Mouse (Mus musculus): ENCODE results near the gene Sfxn4.

The Sfxn4 gene

DNA sequence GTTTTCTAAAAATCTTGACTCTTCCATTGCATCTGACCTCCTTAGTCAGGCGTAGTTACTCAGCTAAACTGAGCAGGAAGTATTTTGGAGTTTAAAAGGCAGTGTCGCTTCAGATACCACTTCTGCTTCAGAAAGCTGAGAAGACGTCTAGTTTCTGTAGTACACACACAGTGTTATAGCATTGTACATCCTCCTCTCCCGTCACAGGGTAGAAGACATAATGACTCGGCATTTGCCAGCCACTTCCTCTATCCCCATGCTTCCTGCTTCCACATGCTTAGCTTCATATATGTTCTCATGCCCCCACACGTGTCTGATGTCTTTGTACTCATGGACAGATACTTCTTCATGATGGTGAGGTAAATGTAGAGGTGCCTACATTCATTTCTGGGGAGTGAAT is 42.6 kb downstream of the Sfxn4 start:
- no peak for DNase-seq

DNA sequence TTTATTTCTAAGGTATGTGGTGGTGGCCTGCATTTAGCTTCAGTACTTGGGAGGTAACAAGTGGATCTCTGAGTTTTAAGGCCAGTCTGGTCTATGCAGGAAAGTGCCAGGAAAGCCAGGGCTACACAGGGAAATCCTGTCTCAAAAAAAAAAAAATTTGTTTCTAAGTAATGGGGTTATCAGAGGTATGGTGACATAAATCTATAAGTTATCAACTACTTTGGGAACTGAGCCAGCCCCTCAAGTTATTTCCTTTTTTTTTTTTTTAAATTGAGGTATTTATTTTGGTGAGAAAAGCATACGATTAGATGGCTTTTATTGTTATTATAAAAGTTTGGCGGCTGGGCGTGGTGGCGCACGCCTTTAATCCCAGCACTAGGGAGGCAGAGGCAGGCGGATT is 48.1 kb downstream of the Sfxn4 start:
- no peak for DNase-seq

DNA sequence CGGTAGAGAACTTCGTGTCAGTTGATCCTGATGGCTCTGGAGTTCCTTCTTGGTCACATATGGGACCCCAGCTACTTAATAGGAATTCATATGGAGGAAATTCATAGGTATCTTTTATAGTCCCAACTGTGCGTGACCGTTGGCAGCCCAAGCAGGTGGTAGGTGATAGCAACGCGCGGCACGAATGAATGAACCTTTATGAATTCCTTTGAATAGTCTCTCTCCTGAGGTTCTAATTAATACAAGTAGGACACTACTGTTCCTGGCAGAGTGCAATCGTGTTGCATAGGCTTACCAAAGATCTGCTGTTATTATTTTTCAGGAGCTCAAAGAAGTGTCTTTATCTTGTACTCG is 49.3 kb downstream of the Sfxn4 start:
- no peak for DNase-seq

DNA sequence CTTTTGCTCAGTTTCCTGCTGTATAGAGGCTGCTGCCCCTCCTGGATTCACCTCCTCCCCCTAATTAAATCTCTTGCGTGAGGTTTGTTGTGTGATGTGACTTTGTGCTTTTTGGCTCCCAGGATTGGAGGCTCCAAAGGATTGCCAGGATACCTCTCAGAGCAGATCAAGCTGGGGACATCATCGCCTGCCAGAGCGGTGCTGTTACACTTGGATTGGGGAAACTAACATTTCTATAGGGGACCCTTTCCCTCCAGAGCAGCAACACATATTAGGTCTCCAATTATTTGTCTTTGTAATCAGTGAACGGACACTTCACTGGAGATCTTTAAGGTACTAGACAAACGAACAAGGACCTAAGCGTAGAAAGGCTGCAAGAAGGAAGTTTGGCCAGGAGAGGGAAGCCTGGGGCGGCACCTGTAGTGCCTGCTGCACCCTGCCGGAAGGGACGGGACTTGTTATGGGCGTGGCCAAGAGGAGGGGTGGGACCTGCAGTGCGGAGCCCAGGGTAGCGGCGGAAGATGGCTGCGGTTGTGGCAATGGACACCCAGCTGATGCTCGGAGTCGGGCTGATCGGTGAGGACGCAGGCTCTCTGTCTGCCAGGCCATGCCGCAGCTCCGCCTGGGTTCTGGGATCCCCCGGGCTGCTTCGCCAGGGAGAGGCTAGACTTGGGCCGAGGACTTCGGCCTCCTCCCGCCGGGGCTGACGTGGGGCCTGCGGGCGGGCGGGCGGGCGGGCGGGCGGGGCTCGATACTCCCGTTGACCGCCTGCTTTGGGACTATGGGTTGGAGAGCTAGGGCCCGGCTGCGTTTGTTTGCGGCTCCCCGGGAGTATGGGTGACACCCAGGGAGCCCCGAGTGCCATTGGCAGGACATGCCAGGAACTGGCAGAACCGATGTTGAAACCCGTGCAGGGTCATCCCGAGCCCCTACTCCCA is 49.9 kb downstream of the Sfxn4 start, which contains the start of gene Fam45a:
Gene Fam45a, plus strand, starts transcription at position 488 of the 938 bp plus-strand sequence.
- peak; percentile 94 to 95 for DNase-seq

DNA sequence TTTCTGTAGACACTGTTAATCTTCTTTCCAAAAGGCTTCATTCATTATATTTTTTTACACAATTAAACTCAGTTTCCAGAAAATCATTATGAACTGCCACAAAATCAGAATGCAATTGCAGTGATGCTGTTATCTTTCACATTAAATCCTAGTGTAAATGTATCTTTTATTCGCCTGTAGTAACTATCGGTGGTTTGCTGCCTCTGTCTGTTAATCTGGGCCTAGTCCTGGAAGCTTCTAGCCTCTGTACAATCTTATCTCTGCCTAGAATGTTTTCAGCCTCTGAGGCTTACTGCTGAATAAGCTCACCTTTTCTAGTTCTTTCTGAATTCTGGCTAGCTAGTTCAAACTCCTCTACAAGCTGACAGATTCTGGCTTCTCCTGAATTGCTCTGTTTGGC is 51.4 kb downstream of the Sfxn4 start:
- DNase-seq, result no peak

DNA sequence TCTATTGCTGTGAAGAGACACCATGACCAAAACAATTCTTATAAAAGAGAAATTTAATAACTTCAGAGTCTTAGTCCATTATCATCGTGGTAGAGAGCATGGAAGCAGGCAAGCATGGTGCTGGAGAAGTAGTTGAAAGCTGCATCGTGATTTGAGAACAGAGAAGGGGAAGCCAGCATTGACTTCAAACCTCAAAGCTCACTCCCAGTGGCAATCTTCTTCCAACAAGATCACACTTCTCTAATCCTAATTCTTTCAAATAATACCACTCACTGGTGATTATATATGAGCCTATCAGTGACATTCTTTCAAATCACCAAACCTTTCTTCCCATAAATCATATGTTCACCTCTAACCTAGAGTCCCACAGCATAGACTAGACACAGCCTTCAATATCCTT is 56.4 kb downstream of the Sfxn4 start:
- DNase-seq, result no peak

DNA sequence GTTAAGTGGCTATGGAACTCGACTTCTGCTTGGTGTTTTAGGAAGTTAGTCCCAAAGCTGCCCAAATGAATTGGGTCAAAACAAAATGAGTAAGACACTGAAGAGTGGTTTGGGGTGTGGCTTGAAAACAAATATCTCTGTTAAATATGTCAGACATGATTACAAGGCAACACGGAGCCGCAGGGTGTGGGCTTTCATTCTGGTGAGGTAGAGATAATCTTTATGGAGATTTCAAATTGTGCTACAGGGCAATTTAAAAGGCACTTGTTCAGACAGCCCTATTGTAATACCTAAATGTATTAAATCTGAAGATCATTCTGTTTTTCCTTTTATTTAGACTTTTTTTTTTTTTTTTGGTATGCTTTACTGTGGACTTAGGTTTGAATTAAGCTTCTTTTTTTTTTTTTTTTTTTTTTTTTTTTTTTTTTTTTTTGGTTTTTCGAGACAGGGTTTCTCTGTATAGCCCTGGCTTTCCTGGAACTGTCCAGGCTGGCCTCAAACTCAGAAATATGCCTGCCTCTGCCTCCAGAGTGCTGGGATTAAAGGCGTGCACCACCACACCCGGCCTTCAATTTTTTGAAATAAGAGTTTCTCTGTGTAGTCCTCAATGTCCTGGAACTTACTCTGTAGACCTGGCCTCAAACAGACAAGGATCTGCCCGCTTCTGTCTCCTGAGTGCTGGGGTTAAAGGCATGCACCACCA is 61.3 kb downstream of the Sfxn4 start:
- DNase-seq, result no peak

DNA sequence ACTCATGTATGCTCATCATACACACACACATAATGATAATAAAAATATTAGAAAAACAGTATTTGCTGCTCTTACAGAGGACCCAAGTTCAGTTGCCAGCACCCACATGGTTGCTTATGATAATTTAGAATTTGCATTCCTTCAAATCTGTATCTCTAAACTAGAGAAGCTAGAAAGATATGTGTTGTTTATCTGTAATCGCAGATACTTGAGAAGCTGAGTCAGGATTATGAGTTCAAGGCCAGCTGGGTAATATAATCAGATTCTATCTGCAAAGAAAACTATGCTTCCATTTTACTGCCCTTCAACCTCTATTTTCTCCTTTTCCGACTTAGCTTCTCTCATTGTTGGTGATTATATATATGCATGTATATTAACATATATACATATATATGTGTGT is 63.9 kb downstream of the Sfxn4 start:
- DNase-seq, result no peak

DNA sequence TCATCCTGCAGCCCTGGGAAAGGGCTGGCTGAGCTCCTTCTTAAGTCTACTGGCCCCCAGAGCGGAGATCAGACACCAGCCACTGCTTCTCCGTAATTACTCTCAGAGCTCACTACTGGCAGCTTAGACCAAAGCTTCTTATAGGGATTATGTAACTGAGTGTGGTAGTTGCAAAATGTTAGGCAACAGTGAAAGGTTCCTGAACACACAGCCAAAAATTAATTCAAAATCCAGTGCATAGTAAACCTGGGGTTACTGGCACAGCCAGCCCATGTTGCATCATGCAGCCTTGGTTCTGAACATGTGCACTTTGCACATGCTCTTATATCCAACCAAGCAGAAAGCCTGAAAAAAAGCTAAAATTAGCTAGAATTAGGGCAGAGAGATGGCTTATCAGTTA is 66.0 kb downstream of the Sfxn4 start:
- peak in 1 of 2 experiments; percentile 12 for DNase-seq

DNA sequence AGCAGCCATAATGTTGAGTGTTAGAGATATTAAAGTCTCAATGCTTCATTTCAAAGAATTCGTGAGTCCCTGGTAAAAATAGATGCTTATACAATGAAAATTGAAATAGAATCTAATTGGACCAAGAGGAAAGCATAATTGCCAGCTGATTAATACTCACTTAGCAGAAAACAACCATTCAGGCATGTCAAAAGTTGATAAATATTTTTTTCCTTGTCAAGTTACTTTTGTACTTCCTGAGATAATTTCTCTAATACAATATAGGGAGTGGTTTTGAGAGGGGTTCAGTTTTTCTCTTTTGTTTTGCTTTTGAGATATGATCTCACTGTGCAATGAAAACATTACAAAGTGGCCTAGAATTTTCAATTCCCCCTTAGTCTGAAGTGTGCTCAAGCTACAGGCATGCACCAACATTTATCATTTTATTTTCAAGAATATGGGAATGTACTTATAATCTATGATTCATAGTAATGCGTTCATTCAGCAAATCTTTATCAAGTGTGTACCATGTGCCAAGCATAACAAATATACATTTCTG is 68.0 kb downstream of the Sfxn4 start:
- no peak for DNase-seq

DNA sequence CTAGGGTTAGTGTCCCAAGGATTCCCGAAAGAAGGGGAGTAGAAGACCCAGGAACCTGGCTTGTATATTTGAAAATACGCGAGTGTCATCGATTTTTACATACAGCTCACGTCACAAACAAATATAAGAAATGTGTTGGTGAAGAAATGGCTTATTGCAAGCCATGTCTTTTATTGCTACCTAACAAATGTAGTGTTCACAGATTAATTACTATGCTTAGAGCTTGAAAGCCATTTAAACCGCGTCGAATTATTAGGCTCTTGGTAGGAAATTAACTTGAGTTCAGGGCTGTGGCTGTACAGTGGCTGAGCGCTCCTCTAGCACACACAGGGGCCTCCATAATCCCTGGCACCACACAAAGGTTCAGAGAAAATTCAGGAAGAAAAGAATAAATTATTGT is 70.1 kb downstream of the Sfxn4 start:
- no peak for DNase-seq

DNA sequence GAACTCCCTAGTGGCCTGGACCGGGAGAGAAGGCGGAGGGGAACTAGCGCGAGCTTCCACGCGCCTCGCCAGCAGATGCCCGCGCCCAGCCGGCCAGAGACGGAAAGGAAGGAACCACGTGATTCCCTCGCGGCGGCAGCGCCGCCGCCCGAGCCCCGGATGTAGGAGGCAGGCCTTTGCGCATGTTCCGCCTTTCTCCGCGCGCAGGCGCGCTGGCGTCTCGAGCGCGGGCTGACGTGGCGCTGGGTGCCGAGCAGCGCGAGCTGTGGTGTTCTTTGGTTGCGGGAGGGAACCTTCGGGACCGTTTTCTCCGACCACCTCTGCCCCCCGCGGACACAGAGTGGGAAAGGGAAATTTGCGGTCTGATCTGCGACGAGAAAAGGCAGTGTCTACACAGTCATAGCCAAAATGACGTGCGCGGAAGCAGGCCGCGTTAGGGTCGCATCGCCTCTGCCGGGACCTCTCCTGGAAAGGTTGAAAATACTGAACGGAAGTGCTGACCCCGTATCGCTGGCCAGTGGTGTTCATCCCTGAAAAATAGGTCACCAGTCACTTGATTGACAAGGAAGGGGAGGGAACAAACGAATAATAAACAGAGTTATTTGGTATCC is 70.6 kb downstream of the Sfxn4 start, which contains the start of gene Eif3a:
Gene Eif3a, minus strand, starts transcription at position 108 of the 611 bp plus-strand sequence.
- peak; percentile 95 to 96 for DNase-seq

DNA sequence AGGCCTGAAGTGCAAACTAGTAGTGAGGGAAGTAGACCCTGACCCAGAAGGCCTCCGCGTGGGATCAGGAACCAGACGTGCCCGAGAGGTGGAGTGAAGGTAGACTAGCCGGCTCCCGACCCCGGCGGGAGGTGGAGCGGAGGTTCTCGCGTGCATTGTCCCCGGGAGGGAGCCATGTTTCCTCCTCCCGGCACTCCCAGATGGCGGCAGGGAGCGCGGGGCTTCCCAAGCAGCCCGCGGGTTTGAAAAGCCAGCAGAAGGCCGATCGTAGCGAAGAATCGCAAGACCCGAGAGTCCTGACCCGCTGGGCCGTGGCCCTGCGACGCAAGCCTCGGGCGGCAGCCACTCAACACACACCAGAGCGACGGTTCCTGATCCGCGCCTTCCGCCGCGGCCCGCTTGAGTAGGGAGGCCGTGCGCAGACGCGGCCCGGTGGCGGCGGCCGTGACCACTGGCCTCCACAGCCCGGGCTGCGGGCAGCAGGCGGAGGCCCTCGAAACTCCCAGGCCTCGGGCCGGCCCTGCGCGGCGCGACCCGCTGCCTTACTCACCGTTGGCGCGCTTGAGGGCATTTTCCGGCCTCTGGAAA is 71.3 kb downstream of the Sfxn4 start:
- peak; percentile 53 to 78 for DNase-seq

DNA sequence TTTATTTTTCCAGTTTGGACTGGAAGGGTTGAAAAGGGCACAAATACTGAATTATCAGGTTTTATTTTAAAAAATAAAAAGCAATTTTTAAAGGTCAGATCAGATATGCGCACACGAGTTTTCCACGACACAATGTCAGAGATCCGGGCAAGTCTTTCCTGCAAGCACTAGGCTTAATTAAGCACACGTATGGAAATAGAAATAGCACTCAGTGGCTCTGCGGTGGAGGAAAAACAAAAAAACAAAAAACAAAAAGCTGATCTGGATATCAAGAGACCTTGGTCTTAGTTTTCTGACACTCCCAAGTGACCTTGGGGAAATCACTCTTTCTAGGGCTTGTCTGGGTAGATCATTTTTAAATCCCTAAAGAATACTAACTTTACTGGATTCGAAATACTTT is 71.8 kb downstream of the Sfxn4 start:
- DNase-seq, result no peak

DNA sequence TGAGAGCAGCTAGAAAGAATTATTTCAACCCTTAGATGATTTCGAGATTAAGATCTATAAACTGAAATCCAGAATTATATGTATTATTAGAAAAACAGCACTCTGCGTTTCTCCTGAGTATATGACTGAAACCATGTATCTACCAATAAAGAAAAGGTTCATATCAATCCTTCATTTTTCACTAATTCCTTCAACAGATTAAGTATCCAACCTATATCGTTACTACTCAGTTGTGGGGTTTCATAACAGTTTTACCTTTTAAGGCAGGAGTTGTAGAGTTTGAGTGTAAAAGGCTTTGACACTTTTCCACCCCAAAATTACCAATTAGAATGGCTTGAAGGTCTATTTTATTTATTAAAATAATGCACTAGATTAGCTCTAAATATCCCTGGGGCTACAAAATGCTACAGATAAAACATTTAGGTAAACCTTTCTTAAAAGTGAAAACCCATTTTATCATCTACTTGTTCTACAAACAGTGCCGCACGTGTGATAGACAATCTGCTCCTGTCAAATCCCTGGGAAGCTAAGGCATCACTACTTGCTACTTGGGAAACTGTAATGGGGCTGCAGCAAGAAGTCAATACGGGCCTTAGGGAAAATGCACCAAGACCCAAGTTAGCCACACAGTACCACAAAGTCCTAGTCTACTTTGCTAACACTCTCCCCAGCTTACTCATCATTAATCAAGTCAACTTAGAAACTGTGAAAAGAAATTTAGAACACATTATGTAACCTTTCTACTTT is 72.9 kb downstream of the Sfxn4 start:
- no peak for DNase-seq

DNA sequence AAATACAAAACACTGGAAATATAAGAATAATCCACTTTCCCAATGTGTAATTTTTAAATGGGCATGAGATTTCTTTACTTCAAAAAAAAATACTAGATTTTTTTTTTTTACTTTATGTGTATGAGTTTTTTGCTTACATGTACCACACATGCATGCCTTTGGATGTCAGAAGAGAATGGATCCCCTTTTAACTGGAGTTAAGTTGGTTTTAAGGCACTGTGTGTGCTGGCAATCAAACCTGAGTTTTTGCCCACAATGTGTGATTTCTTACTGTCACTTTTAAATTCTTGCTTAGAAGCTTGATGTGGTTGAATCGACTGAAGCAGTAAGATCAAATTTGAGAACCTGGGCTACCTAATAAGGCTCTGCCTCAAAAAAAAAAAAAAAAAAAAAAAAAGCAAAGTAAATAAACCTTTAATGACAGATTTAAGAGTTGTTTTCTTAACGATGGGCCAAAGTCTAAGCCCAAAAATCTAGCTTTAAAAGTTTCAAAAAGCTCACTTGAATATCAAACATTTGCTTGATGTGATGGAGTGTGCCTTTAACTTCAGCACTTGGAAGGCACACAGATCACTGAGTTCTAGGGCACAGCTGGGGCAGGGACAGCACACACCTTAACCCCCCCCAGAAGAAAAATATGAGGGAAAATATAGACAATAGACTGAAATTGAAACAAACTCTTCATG is 73.7 kb downstream of the Sfxn4 start:
- DNase-seq, result no peak

Measured in kidney, postnatal 36 days (tissue).